Mouse (Mus musculus): ENCODE results near the gene Diexf. TPM values are rescaled to one million over a fixed set of nuclear protein-coding genes. Genes with fewer than 3 reads are reported as not detected.
A peak's percentile ranks its signal among the peaks of the same experiment; 100 is the strongest.

Gene Diexf
- polyA plus RNA-seq, 2 experiments: 2.7 to 8.5 TPM

DNA sequence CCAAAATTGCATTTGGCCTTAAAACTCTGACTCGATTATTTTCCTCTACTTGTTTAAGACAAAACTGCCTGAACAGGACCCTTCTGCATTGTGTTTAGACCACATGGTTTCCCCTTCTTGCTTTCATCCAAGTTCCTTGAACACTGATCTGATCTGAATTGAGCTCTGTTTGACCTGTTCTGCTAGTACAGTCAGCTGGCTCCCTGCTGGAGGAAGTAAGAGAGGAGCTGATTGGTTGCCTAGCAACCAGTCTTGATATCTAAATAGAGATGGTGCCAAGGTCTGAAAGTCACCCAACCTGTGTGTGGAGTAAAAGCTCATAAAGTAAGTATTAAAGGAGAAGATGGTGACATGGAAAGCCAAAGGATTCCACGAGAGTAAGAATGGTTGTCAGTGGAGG lies 39.8 kb upstream of the Diexf start:
- peaks cover 13 to 17% of the 10 kb centered on the region in 2 experiments for H3K4me1 ChIP-seq (replicated peaks; ENCODE audit: control insufficient read depth in 2 of 2, insufficient read depth in 2 of 2, low read length in 1 of 2)
- H3K4me3 ChIP-seq (ENCODE audit: insufficient read depth in 1 of 2, low read depth in 2 of 2, low read length in 2 of 2): no peak overlapping the region
- TF ChIP-seq EP300 (IDR thresholded peaks at IDR 0.05; ENCODE audit: low read depth) (no peak), CTCF (IDR thresholded peaks at IDR 0.05; ENCODE audit: low read depth) (no peak)
- 63% methylated on average over 2 of the region's 2 CpGs for WGBS (ENCODE audit: insufficient replicate concordance)
- no peaks in the 10 kb centered on the region for H3K9me3 ChIP-seq (ENCODE audit: control insufficient read depth, low read length)
- DNase-seq (ENCODE audit: low read depth in 3 of 3, low spot score in 3 of 3) (no peak), ATAC-seq (ENCODE audit: insufficient read depth) (no peak)
- no peak overlapping the region for H3K27ac ChIP-seq
- H3K9ac ChIP-seq (replicated peaks): no peak overlapping the region
- H3K4me2 ChIP-seq (ENCODE audit: low read depth): no peak overlapping the region
- H3K36me3 ChIP-seq (replicated peaks; ENCODE audit: control insufficient read depth, insufficient read depth, low read depth): no peaks in the 10 kb centered on the region
- H3K27me3 ChIP-seq (ENCODE audit: control insufficient read depth, insufficient read depth, low read length): no peaks in the 10 kb centered on the region

DNA sequence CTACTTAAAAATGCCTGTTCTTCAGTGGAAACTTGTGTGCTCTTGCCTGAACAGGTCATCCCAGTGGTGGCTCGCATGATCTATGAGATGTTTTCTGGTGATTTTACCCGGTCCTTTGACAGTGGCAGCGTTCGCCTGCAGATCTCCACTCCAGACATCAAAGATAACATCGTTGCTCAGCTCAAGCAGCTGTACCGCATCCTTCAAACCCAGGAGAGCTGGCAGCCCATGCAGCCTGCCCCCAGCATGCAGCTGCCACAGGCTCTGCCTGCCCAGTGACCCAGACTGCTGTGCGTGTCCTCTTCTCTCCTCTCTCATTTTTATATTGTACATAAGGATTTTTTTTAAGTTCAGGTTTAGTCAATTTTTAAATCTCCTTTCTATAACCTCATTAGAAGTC lies 39.2 kb upstream of the Diexf start:
- Histone ChIP-seq H3K4me1 (replicated peaks; ENCODE audit: control insufficient read depth in 2 of 2, insufficient read depth in 2 of 2, low read length in 1 of 2) (peaks cover 11 to 12% of the 10 kb centered on the region in 2 experiments), H3K27me3 (ENCODE audit: control insufficient read depth, insufficient read depth, low read length) (no peaks in the 10 kb centered on the region), H3K4me2 (ENCODE audit: low read depth) (no peak overlapping the region), H3K4me3 (ENCODE audit: insufficient read depth in 1 of 2, low read depth in 2 of 2, low read length in 2 of 2) (no peak overlapping the region), H3K9me3 (ENCODE audit: control insufficient read depth, low read length) (no peaks in the 10 kb centered on the region), H3K27ac (no peak overlapping the region), H3K36me3 (replicated peaks; ENCODE audit: control insufficient read depth, insufficient read depth, low read depth) (no peaks in the 10 kb centered on the region), H3K9ac (replicated peaks) (no peak overlapping the region)
- ATAC-seq (ENCODE audit: insufficient read depth): no peak
- DNase-seq (ENCODE audit: low read depth in 3 of 3, low spot score in 3 of 3): no peak
- 71% methylated on average over 7 of the region's 7 CpGs for WGBS (ENCODE audit: insufficient replicate concordance)
- TF ChIP-seq CTCF (IDR thresholded peaks at IDR 0.05; ENCODE audit: low read depth) (no peak), EP300 (IDR thresholded peaks at IDR 0.05; ENCODE audit: low read depth) (no peak)

DNA sequence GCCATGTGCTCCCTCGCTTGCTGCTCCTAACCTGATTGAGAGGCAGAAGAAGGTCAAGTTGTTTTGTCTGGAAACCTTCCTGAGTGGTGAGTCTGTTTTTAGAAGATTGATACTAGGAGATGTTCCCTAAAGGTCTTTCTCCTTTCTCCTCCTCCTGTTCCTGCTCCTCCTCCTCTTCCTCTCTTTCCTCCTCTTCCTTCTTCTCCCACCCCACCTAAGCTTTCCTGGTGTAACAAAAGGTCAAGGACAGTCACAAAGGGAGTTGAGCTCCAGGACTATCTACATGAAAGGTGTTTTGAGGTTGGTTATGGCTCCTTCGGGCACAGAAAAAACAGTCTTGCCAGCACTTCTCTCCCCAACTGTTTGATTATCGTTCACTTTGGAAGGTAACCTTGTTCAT lies 37.7 kb upstream of the Diexf start, which contains the start of gene A130010J15Rik:
Gene A130010J15Rik (plus strand): TSS at position 301 of the 400 bp plus-strand sequence.
- H3K4me1 ChIP-seq (replicated peaks; ENCODE audit: control insufficient read depth in 2 of 2, insufficient read depth in 2 of 2, low read length in 1 of 2): peaks cover 6 to 7% of the 10 kb centered on the region in 2 experiments
- 66% methylated on average over 3 of the region's 3 CpGs for WGBS (ENCODE audit: insufficient replicate concordance)
- no peak within 1 kb of the TSS for H3K4me3 ChIP-seq (ENCODE audit: insufficient read depth in 1 of 2, low read depth in 2 of 2, low read length in 2 of 2)
- TF ChIP-seq CTCF (IDR thresholded peaks at IDR 0.05; ENCODE audit: low read depth) (no peak), EP300 (IDR thresholded peaks at IDR 0.05; ENCODE audit: low read depth) (no peak)
- H3K9me3 ChIP-seq (ENCODE audit: control insufficient read depth, low read length): no peaks in the 10 kb centered on the region
- ATAC-seq (ENCODE audit: insufficient read depth) (no peak), DNase-seq (ENCODE audit: low read depth in 3 of 3, low spot score in 3 of 3) (no peak)
- no peak within 1 kb of the TSS for H3K4me2 ChIP-seq (ENCODE audit: low read depth)
- no peaks in the 10 kb centered on the region for H3K36me3 ChIP-seq (replicated peaks; ENCODE audit: control insufficient read depth, insufficient read depth, low read depth)
- H3K27ac ChIP-seq: no peak within 1 kb of the TSS
- H3K27me3 ChIP-seq (ENCODE audit: control insufficient read depth, insufficient read depth, low read length): no peaks in the 10 kb centered on the region
- no peak within 1 kb of the TSS for H3K9ac ChIP-seq (replicated peaks)

DNA sequence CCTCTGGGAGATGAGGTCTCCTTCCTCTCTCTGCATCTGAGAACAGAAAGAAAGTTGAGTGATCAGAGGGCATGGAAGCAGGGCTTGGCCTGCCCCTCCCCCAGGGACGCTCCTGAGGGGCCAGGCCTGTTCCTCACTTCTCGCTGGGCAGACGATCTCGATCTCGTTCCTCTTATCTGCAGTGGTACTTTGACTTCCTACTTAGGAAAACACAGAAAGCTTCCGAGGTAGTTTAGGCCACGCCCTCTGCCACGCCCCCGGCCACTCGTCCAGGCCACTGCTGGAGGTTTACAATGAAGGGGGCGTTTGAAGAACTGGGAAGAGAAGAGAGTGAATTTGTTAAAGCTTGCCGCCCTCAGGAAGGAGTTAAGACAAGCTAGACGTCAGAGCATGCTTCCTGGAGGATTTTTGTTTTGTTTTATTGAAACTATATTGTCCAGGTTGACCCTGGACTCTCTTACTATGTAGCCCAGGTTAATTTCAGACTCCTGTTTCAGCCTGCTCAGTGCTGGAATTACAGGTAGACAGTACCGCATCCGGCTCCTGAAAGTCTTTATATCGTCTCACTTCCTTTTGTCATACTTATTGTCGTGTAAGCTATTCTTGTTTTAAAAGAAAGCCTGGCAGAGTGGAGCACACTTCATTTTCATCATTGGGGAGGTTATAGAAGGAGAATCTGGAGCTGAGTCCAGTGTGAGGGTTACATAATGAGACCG lies 30.4 kb upstream of the Diexf start:
- Histone ChIP-seq H3K4me2 (ENCODE audit: low read depth) (peak overlapping the region; percentile 53), H3K27me3 (ENCODE audit: control insufficient read depth, insufficient read depth, low read length) (no peaks in the 10 kb centered on the region), H3K27ac (no peak overlapping the region), H3K4me1 (replicated peaks; ENCODE audit: control insufficient read depth in 2 of 2, insufficient read depth in 2 of 2, low read length in 1 of 2) (peaks cover 3 to 30% of the 10 kb centered on the region in 2 experiments; a peak in 3 of 4 replicates), H3K9me3 (ENCODE audit: control insufficient read depth, low read length) (no peaks in the 10 kb centered on the region), H3K9ac (replicated peaks) (no peak overlapping the region), H3K36me3 (replicated peaks; ENCODE audit: control insufficient read depth, insufficient read depth, low read depth) (no peaks in the 10 kb centered on the region), H3K4me3 (ENCODE audit: insufficient read depth in 1 of 2, low read depth in 2 of 2, low read length in 2 of 2) (peak overlapping the region; percentile 1 to 23; a peak in 3 of 4 replicates)
- peak; percentile 66 for ATAC-seq (ENCODE audit: insufficient read depth)
- TF ChIP-seq EP300 (IDR thresholded peaks at IDR 0.05; ENCODE audit: low read depth) (no peak), CTCF (IDR thresholded peaks at IDR 0.05; ENCODE audit: low read depth) (no peak)
- 10% methylated on average over 18 of the region's 18 CpGs for whole genome bisulfite sequencing (ENCODE audit: insufficient replicate concordance)
- DNase-seq (ENCODE audit: low read depth in 3 of 3, low spot score in 3 of 3): peak; percentile 37 to 43 (median 39)

DNA sequence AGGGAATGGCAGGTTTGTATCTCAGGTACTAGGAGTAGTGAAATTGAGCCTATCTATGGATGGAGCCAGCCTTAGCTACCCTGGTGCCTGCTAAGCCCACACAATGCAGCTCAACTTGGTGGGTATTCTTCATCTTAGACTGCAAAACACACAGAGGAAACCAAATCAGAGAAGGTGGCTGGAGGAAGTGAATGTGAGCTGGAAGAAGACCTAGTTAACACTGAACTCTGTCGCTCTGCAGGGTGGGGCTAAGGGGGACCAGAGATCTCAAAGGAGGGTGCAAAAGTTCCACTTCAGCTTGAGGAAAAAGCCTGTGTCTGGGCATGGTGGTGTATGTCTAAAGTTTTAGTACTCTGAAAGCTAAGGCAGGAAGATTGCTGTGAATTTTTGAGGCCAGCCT lies 29.5 kb upstream of the Diexf start:
- Histone ChIP-seq H3K27me3 (ENCODE audit: control insufficient read depth, insufficient read depth, low read length) (no peaks in the 10 kb centered on the region; the same call in 1 of the 2 replicates), H3K4me1 (replicated peaks; ENCODE audit: control insufficient read depth in 2 of 2, insufficient read depth in 2 of 2, low read length in 1 of 2) (peaks cover 3 to 30% of the 10 kb centered on the region in 2 experiments; a peak in 3 of 4 replicates), H3K9ac (replicated peaks) (no peak overlapping the region), H3K27ac (no peak overlapping the region), H3K9me3 (ENCODE audit: control insufficient read depth, low read length) (no peaks in the 10 kb centered on the region), H3K4me3 (ENCODE audit: insufficient read depth in 1 of 2, low read depth in 2 of 2, low read length in 2 of 2) (no peak overlapping the region), H3K4me2 (ENCODE audit: low read depth) (no peak overlapping the region), H3K36me3 (replicated peaks; ENCODE audit: control insufficient read depth, insufficient read depth, low read depth) (no peaks in the 10 kb centered on the region)
- DNase-seq (ENCODE audit: low read depth in 3 of 3, low spot score in 3 of 3) (no peak), ATAC-seq (ENCODE audit: insufficient read depth) (no peak)
- 21% methylated on average over 1 of the region's 1 CpGs for WGBS (ENCODE audit: insufficient replicate concordance)
- TF ChIP-seq CTCF (IDR thresholded peaks at IDR 0.05; ENCODE audit: low read depth) (no peak), EP300 (IDR thresholded peaks at IDR 0.05; ENCODE audit: low read depth) (no peak)

All from liver, embryonic 14.5 days (tissue).